Mouse (Mus musculus) limb, embryonic 12.5 days (tissue): Measurements from ENCODE around the gene Rasal3. TPM values are rescaled to one million over a fixed set of nuclear protein-coding genes. Genes with fewer than 3 reads are reported as not detected.
A peak's percentile ranks its signal among the peaks of the same experiment; 100 is the strongest.

Source experiments
- ATAC-seq: fragments of 200-750 bp; cut with Nextera tagmentation; 2 replicates; pipeline ENCODE4 v1.8.0; 2017; ENCODE audit warnings: low read depth, moderate TSS enrichment; ENCODE audit not compliant: insufficient number of reproducible peaks, insufficient read depth, low FRiP score, low TSS enrichment
- H3K27ac ChIP-seq: fragments of 300-500 bp; sonication (generic); 2 replicates; pipeline ENCODE4 v1.5.1; 2016; ENCODE audit warnings: mild to moderate bottlenecking, moderate library complexity
- H3K27me3 ChIP-seq: fragments of 300-500 bp; sonication (generic); 2 replicates; pipeline ENCODE4 v1.6.1; 2016; ENCODE audit warnings: mild to moderate bottlenecking, moderate library complexity
- H3K36me3 ChIP-seq: fragments of 300-500 bp; sonication (generic); 2 replicates; pipeline ENCODE4 v1.6.1; 2016; ENCODE audit warnings: mild to moderate bottlenecking, moderate library complexity
- H3K4me1 ChIP-seq: fragments of 300-500 bp; sonication (generic); replicated peaks from 2 replicates; pipeline ENCODE4 v1.6.1; 2016
- H3K4me2 ChIP-seq: fragments of 300-500 bp; sonication (generic); 2 replicates; pipeline ENCODE4 v1.6.1; 2016; ENCODE audit warnings: mild to moderate bottlenecking, moderate library complexity
- H3K4me3 ChIP-seq: fragments of 300-500 bp; sonication (generic); replicated peaks from 2 replicates; pipeline ENCODE4 v1.5.1; 2016; ENCODE audit warnings: mild to moderate bottlenecking
- H3K9ac ChIP-seq: fragments of 300-500 bp; sonication (generic); replicated peaks from 2 replicates; pipeline ENCODE4 v1.6.1; 2016; ENCODE audit warnings: mild to moderate bottlenecking, moderate library complexity
- H3K9me3 ChIP-seq: fragments of 300-500 bp; sonication (generic); 2 replicates; pipeline ENCODE4 v1.6.1; 2016; ENCODE audit warnings: mild to moderate bottlenecking, moderate library complexity
- WGBS: fragments of 180-500 bp; shearing (Covaris S2); methylation state at CpG from one replicate; pipeline ENCODE4 v1.1.7; 2016; 5-methylcytosine and 5-hydroxymethylcytosine counted together
- polyA plus RNA-seq: library from polyadenylated mRNA; unstranded; fragments of >200 nt; fragmentation: Nextera tagmentation; extraction: Ambion mirVana; gene quantifications from 2 replicates; pipeline ENCODE4 v1.2.1, GENCODE M21; 2016

Gene Rasal3
- polyA plus RNA-seq, result 0.87 and 1.1 TPM in 2 replicates

- H3K4me1 ChIP-seq, result no peaks in the 10 kb centered on the region; the same call in 1 of the 2 replicates
- H3K4me3 ChIP-seq, result no peak within 1 kb of the TSS
- peaks cover 29% of the 10 kb centered on the region for H3K27me3 ChIP-seq
- ATAC-seq, result no peak
- 66% methylated on average over 8 of the region's 8 CpGs for WGBS
- no peaks in the 10 kb centered on the region for H3K9me3 ChIP-seq
- H3K4me2 ChIP-seq, result no peak within 1 kb of the TSS
- H3K9ac ChIP-seq, result no peak within 1 kb of the TSS
- H3K27ac ChIP-seq, result no peak within 1 kb of the TSS
- no peaks in the 10 kb centered on the region for H3K36me3 ChIP-seq
Observed at GRCm38 (mm10) chr17:32403417-32403816, at the start of gene Rasal3. TSS of gene Rasal3 (minus strand) at chr17:32403583.

- Histone ChIP-seq H3K27ac (no peak within 1 kb of the TSS), H3K4me2 (peak within 1 kb of the TSS; percentile 62), H3K27me3 (peaks cover 32% of the 10 kb centered on the region), H3K9me3 (0 out of 2 replicates have a peak, but pooled peaks cover 5% of the 10 kb centered on the region), H3K36me3 (no peaks in the 10 kb centered on the region), H3K4me1 (peaks cover 7% of the 10 kb centered on the region; the same call in 1 of the 2 replicates), H3K9ac (peak within 1 kb of the TSS; percentile 38; the same call in 1 of the 2 replicates), H3K4me3 (peak within 1 kb of the TSS; percentile 32)
- WGBS, result 2% methylated on average over 19 of the region's 19 CpGs
- ATAC-seq, result 0 out of 2 replicates have a peak, but pooled peaks have one; percentile 26
Observed at GRCm38 (mm10) chr17:32452482-32452881, 49.1 kb upstream of the Rasal3 start, which contains the start of gene Cyp4f39. TSS of gene Cyp4f39 (plus strand) at chr17:32452723.

DNA sequence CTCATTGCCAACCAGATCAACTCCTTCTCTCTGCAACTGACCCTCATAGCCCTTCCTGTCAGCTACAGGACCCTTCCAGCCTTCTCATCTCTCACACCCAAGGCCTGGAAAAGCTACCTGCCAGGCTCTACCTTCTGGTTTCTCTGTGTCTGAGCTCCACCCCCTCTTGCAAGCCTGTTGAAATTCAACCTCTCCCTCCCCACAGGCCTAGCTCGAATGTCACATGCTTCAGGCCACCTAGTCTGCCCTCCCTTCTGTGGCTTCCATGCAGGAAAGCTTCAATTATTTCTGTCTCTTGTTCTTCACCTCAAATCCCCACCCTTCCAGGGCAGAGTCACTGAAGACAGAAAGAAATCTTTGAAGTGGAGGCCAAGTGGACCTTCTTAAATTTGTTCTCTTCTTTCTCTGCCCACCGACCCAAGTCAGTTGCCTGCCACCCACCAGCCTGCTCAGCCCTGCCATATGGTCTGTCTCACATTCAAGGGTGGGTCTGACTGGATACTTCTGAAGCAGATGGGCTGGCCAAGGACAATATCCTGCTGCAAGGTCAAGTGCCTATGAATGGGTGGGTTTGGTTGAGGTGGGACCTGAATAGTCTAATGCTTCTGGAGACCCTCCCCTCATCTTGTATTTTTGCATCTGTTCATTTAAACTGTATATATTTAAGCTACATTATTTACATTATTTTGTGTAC, 47.6 kb upstream of the Rasal3 start:
- no peak for ATAC-seq
- Histone ChIP-seq H3K36me3 (no peaks in the 10 kb centered on the region), H3K9ac (no peak overlapping the region), H3K27ac (no peak overlapping the region), H3K4me3 (no peak overlapping the region), H3K27me3 (peaks cover 32% of the 10 kb centered on the region), H3K4me1 (peaks cover 7% of the 10 kb centered on the region; the same call in 1 of the 2 replicates), H3K4me2 (no peak overlapping the region), H3K9me3 (0 out of 2 replicates have a peak, but pooled peaks cover 5% of the 10 kb centered on the region)
- 20% methylated on average over 2 of the region's 2 CpGs for WGBS

GRCm38 (mm10) chr17:32449042-32449441, 45.7 kb upstream of the Rasal3 start:
- Histone ChIP-seq H3K9me3 (0 out of 2 replicates have a peak, but pooled peaks cover 5% of the 10 kb centered on the region), H3K27ac (no peak overlapping the region), H3K4me3 (no peak overlapping the region), H3K4me1 (peaks cover 7% of the 10 kb centered on the region; the same call in 1 of the 2 replicates), H3K9ac (no peak overlapping the region), H3K27me3 (peaks cover 21% of the 10 kb centered on the region), H3K36me3 (no peaks in the 10 kb centered on the region), H3K4me2 (no peak overlapping the region)
- ATAC-seq, result no peak
- 83% methylated on average over 1 of the region's 1 CpGs for WGBS

GRCm38 (mm10) chr17:32447195-32447594, 43.8 kb upstream of the Rasal3 start:
- Histone ChIP-seq H3K27ac (no peak overlapping the region), H3K27me3 (peaks cover 3% of the 10 kb centered on the region), H3K4me1 (0 out of 2 replicates have a peak, but pooled peaks cover under 1% of the 10 kb centered on the region), H3K9ac (no peak overlapping the region), H3K4me2 (no peak overlapping the region), H3K9me3 (0 out of 2 replicates have a peak, but pooled peaks cover 5% of the 10 kb centered on the region), H3K4me3 (no peak overlapping the region), H3K36me3 (no peaks in the 10 kb centered on the region)
- ATAC-seq, result no peak

DNA sequence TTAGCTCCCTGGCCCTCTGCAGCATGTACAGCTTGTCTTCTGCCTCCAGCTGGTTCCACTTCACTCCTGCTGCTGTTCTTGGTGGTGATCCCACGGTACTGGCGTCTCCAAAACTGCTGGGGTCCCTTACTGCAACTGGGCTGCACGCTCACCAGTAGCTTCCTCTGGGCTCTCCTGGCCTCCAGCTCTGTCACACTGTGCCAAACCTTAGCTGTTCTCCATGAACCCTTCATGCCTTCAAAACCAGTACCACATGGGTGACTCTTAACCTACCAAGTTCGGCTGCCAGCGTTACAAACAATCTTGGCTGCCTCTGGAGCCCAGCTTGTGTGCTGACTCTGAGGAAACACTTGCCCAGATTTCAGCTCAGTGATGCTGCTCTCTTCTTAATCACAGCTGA, 41.6 kb upstream of the Rasal3 start:
- ATAC-seq, result no peak
- peaks cover 4% of the 10 kb centered on the region for H3K27me3 ChIP-seq
- H3K9me3 ChIP-seq, result 0 out of 2 replicates have a peak, but pooled peaks cover 5% of the 10 kb centered on the region
- H3K9ac ChIP-seq, result no peak overlapping the region
- H3K27ac ChIP-seq, result no peak overlapping the region
- no peak overlapping the region for H3K4me2 ChIP-seq
- H3K4me1 ChIP-seq, result no peaks in the 10 kb centered on the region
- no peaks in the 10 kb centered on the region for H3K36me3 ChIP-seq
- 71% methylated on average over 5 of the region's 5 CpGs for WGBS
- H3K4me3 ChIP-seq, result no peak overlapping the region

DNA sequence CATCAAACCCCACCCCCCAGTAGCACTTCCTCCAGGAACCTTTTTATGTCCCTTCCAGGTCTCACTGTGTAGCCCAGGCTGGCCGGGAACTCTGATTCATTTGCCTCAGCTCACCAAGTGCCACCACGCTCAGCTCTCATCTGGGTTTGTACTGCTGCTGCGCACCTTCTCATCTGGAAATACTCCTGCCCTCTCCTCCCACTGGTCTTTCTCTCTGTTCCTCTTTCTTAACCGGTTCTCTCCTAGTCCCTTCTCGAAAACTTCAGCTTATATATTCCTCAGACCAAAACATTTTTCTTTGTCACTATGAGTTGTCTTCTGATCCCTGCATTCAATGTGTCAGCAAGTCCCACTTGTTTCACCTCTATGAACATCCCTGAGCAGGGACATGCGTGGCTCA, 39.9 kb upstream of the Rasal3 start:
- H3K27me3 ChIP-seq, result peaks cover 4% of the 10 kb centered on the region
- no peaks in the 10 kb centered on the region for H3K36me3 ChIP-seq
- no peak overlapping the region for H3K4me2 ChIP-seq
- H3K4me1 ChIP-seq, result no peaks in the 10 kb centered on the region
- ATAC-seq, result no peak
- 0 out of 2 replicates have a peak overlapping the region, but pooled peaks have one; percentile 18 for H3K9ac ChIP-seq
- no peak overlapping the region for H3K4me3 ChIP-seq
- H3K27ac ChIP-seq, result no peak overlapping the region
- no peaks in the 10 kb centered on the region for H3K9me3 ChIP-seq
- WGBS, result 75% methylated on average over 6 of the region's 6 CpGs

DNA sequence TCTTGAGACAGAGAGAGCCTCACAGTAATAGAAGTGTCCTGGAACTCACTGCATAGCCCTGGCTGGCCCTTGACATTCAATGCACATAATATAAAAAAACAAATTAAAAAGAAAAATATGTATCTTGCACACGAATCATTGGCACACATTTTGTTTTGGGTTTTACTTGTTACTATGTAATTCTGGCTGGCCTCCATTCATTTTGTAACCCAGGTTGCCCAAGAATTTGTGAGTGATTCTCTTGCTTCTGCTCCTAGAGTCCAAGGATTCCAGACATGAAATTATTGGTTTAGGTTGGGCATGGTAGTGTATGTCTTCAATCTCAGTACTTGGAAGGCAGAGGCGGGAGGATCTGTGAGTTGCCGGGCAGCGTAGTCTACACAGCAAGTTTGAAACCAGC, 33.7 kb upstream of the Rasal3 start:
- no peak overlapping the region for H3K27ac ChIP-seq
- H3K4me2 ChIP-seq, result no peak overlapping the region
- H3K4me3 ChIP-seq, result no peak overlapping the region
- ATAC-seq, result no peak
- no peak overlapping the region for H3K9ac ChIP-seq
- no peaks in the 10 kb centered on the region for H3K4me1 ChIP-seq
- H3K9me3 ChIP-seq, result no peaks in the 10 kb centered on the region
- H3K36me3 ChIP-seq, result no peaks in the 10 kb centered on the region
- peaks cover 4% of the 10 kb centered on the region for H3K27me3 ChIP-seq
- WGBS, result 92% methylated on average over 4 of the region's 4 CpGs

- H3K27me3 ChIP-seq, result no peaks in the 10 kb centered on the region; the same call in 1 of the 2 replicates
- H3K9ac ChIP-seq, result no peak overlapping the region
- H3K4me3 ChIP-seq, result no peak overlapping the region
- H3K27ac ChIP-seq, result no peak overlapping the region
- H3K4me1 ChIP-seq, result no peaks in the 10 kb centered on the region
- 68% methylated on average over 5 of the region's 5 CpGs for WGBS
- H3K4me2 ChIP-seq, result no peak overlapping the region
- no peaks in the 10 kb centered on the region for H3K9me3 ChIP-seq
- ATAC-seq, result no peak
- no peaks in the 10 kb centered on the region for H3K36me3 ChIP-seq
Observed at GRCm38 (mm10) chr17:32435151-32435550, 31.8 kb upstream of the Rasal3 start.

GRCm38 (mm10) chr17:32434324-32434723, 30.9 kb upstream of the Rasal3 start:
- ATAC-seq, result no peak
- Histone ChIP-seq H3K9me3 (no peaks in the 10 kb centered on the region), H3K4me3 (no peak overlapping the region), H3K4me2 (no peak overlapping the region), H3K4me1 (no peaks in the 10 kb centered on the region), H3K27me3 (no peaks in the 10 kb centered on the region; the same call in 1 of the 2 replicates), H3K36me3 (no peaks in the 10 kb centered on the region), H3K27ac (no peak overlapping the region), H3K9ac (no peak overlapping the region)
- WGBS, result 70% methylated on average over 4 of the region's 4 CpGs

GRCm38 (mm10) chr17:32431972-32432371, 28.6 kb upstream of the Rasal3 start:
- ATAC-seq, result no peak
- Histone ChIP-seq H3K27ac (no peak overlapping the region), H3K9me3 (no peaks in the 10 kb centered on the region), H3K4me1 (no peaks in the 10 kb centered on the region), H3K9ac (no peak overlapping the region), H3K4me2 (no peak overlapping the region), H3K27me3 (no peaks in the 10 kb centered on the region; the same call in 1 of the 2 replicates), H3K4me3 (no peak overlapping the region), H3K36me3 (no peaks in the 10 kb centered on the region)
- WGBS, result 61% methylated on average over 3 of the region's 3 CpGs
